Mouse (Mus musculus) lung, postnatal 0 days (tissue): ENCODE measurements at regions not wholly inside any gene's neighbourhood (a gene's known extent, or its start where the extent isn't known, plus 50 kb on each side); places are given as distances from the start of the nearest gene placed in this dataset.
A peak's percentile ranks its signal among the peaks of the same experiment; 100 is the strongest.

ENCODE experiments used
- ATAC-seq: fragments of 200-750 bp; cut with Nextera tagmentation; 2 replicates; pipeline ENCODE4 v1.8.0; 2017; ENCODE audit warnings: moderate library complexity
- DNase-seq: peaks from one replicate; pipeline ENCODE4 v3.0.0-alpha.2; 2016; ENCODE audit warnings: low spot score
- H3K27ac ChIP-seq: fragments of 300-500 bp; sonication (generic); 2 replicates; pipeline ENCODE4 v1.5.1; 2014; ENCODE audit warnings: antibody characterized with exemption, mild to moderate bottlenecking, low read length, mixed read lengths
- H3K27me3 ChIP-seq: fragments of 300-500 bp; sonication (generic); replicated peaks from 2 replicates; pipeline ENCODE4 v1.6.1; 2014; ENCODE audit warnings: low read length, mixed read lengths; ENCODE audit not compliant: insufficient read depth
- H3K36me3 ChIP-seq: fragments of 300-500 bp; sonication (generic); 2 replicates; pipeline ENCODE4 v1.6.1; 2014; ENCODE audit warnings: low read length, mixed read lengths; ENCODE audit not compliant: insufficient read depth
- H3K4me1 ChIP-seq: fragments of 300-500 bp; sonication (generic); 2 replicates; pipeline ENCODE4 v1.6.1; 2014; ENCODE audit warnings: antibody characterized with exemption, low read depth, low read length, mixed read lengths; ENCODE audit not compliant: insufficient read depth
- H3K4me2 ChIP-seq: fragments of 300-500 bp; sonication (generic); replicated peaks from 2 replicates; pipeline ENCODE4 v1.6.1; 2014; ENCODE audit warnings: low read depth, mild to moderate bottlenecking, low read length, moderate library complexity, mixed read lengths
- H3K4me3 ChIP-seq: fragments of 300-500 bp; sonication (generic); 2 replicates; pipeline ENCODE4 v1.5.1; 2014; ENCODE audit warnings: low read depth, low read length
- H3K9ac ChIP-seq: fragments of 300-500 bp; sonication (generic); replicated peaks from 2 replicates; pipeline ENCODE4 v1.6.1; 2014; ENCODE audit warnings: low read depth, mild to moderate bottlenecking
- H3K9me3 ChIP-seq: fragments of 300-500 bp; sonication (generic); 2 replicates; pipeline ENCODE4 v1.6.1; 2016; ENCODE audit warnings: low read length, mixed read lengths
- CTCF ChIP-seq: IDR thresholded peaks from 2 replicates; pipeline ENCODE4 v1.5.1; 2016; ENCODE audit warnings: antibody characterized with exemption, mild to moderate bottlenecking
- EP300 ChIP-seq: IDR thresholded peaks from 2 replicates; pipeline ENCODE4 v1.6.1; 2016; ENCODE audit warnings: antibody characterized with exemption, mild to moderate bottlenecking, control low read depth
- WGBS: fragments of 180-500 bp; shearing (Covaris S2); extraction: QIAGEN DNeasy Blood & Tissue Kit; methylation state at CpG from one replicate; pipeline ENCODE4 v1.1.7; 2014; 5-methylcytosine and 5-hydroxymethylcytosine counted together

- 82% methylated on average over 3 of the region's 3 CpGs for WGBS
- ATAC-seq, result no peak
- no peak overlapping the region for H3K27ac ChIP-seq
Measured at GRCm38 (mm10) chr19:51102411-51102810, 424.0 kb upstream of the Sorcs1 start.

GRCm38 (mm10) chr19:51074762-51075161 is 396.3 kb upstream of the Sorcs1 start:
- DNase-seq (no peak), ATAC-seq (no peak)
- no peaks in the 10 kb centered on the region for H3K9me3 ChIP-seq
- H3K4me1 ChIP-seq, result no peaks in the 10 kb centered on the region
- TF ChIP-seq CTCF (no peak), EP300 (no peak)
- H3K4me2 ChIP-seq, result no peak overlapping the region
- 40% methylated on average over 4 of the region's 4 CpGs for WGBS
- H3K9ac ChIP-seq, result no peak overlapping the region
- H3K36me3 ChIP-seq, result no peaks in the 10 kb centered on the region
- H3K27me3 ChIP-seq, result no peaks in the 10 kb centered on the region
- no peak overlapping the region for H3K4me3 ChIP-seq
- no peak overlapping the region for H3K27ac ChIP-seq

More at GRCm38 (mm10) chr19:51102411-51102810, 424.0 kb upstream of the Sorcs1 start:
- Histone ChIP-seq H3K4me1 (no peaks in the 10 kb centered on the region), H3K4me2 (no peak overlapping the region), H3K9me3 (no peaks in the 10 kb centered on the region), H3K4me3 (no peak overlapping the region), H3K36me3 (no peaks in the 10 kb centered on the region), H3K27me3 (no peaks in the 10 kb centered on the region), H3K9ac (no peak overlapping the region)
- no peak for DNase-seq
- TF ChIP-seq EP300, result no peak
- TF ChIP-seq CTCF, result no peak

GRCm38 (mm10) chr19:51059961-51060665 is 381.7 kb upstream of the Sorcs1 start:
- Histone ChIP-seq H3K4me3 (no peak overlapping the region), H3K27me3 (no peaks in the 10 kb centered on the region), H3K4me1 (no peaks in the 10 kb centered on the region), H3K36me3 (no peaks in the 10 kb centered on the region), H3K4me2 (no peak overlapping the region), H3K9ac (no peak overlapping the region), H3K27ac (no peak overlapping the region), H3K9me3 (no peaks in the 10 kb centered on the region)
- DNase-seq (peak; percentile 56), ATAC-seq (peak; percentile 59)
- WGBS, result 43% methylated on average over 5 of the region's 5 CpGs
- TF ChIP-seq EP300 (peak; percentile 9; the same call in 1 of the 2 replicates), CTCF (no peak)

- Histone ChIP-seq H3K36me3 (no peaks in the 10 kb centered on the region), H3K9ac (no peak overlapping the region), H3K4me3 (no peak overlapping the region), H3K27me3 (no peaks in the 10 kb centered on the region), H3K27ac (no peak overlapping the region), H3K9me3 (no peaks in the 10 kb centered on the region), H3K4me2 (no peak overlapping the region), H3K4me1 (no peaks in the 10 kb centered on the region)
- DNase-seq, result no peak
- WGBS, result 73% methylated on average over 3 of the region's 3 CpGs
- ATAC-seq, result no peak
- TF ChIP-seq CTCF (no peak), EP300 (no peak)
Measured at GRCm38 (mm10) chr19:51043544-51043943, 365.1 kb upstream of the Sorcs1 start.

GRCm38 (mm10) chr19:50994471-50994870 is 316.0 kb upstream of the Sorcs1 start:
- H3K4me3 ChIP-seq, result no peak overlapping the region
- ATAC-seq (no peak), DNase-seq (peak; percentile 48)
- TF ChIP-seq CTCF, result no peak
- TF ChIP-seq EP300, result no peak
- no peak overlapping the region for H3K27ac ChIP-seq
- no peak overlapping the region for H3K9ac ChIP-seq
- no peaks in the 10 kb centered on the region for H3K36me3 ChIP-seq
- no peak overlapping the region for H3K4me2 ChIP-seq
- H3K9me3 ChIP-seq, result no peaks in the 10 kb centered on the region
- no peaks in the 10 kb centered on the region for H3K27me3 ChIP-seq
- no peaks in the 10 kb centered on the region for H3K4me1 ChIP-seq

- no peak overlapping the region for H3K4me2 ChIP-seq
- H3K4me1 ChIP-seq, result no peaks in the 10 kb centered on the region
- 64% methylated on average over 1 of the region's 1 CpGs for WGBS
- no peaks in the 10 kb centered on the region for H3K36me3 ChIP-seq
- no peaks in the 10 kb centered on the region for H3K9me3 ChIP-seq
- H3K4me3 ChIP-seq, result no peak overlapping the region
- no peaks in the 10 kb centered on the region for H3K27me3 ChIP-seq
- ATAC-seq, result no peak
- H3K9ac ChIP-seq, result no peak overlapping the region
- TF ChIP-seq EP300 (no peak), CTCF (no peak)
- no peak overlapping the region for H3K27ac ChIP-seq
- no peak for DNase-seq
Measured at GRCm38 (mm10) chr19:50971066-50971465, 292.6 kb upstream of the Sorcs1 start.
